Mouse (Mus musculus) megakaryocyte, embryonic 14.5 days (primary cell): ENCODE results near the gene Bpgm. TPM values are rescaled to one million over a fixed set of nuclear protein-coding genes. Genes with fewer than 3 reads are reported as not detected.

Source experiments
- H3K27me3 ChIP-seq: replicated peaks from 2 replicates; pipeline ENCODE3; 2012; ENCODE audit warnings: inconsistent platforms
- H3K36me3 ChIP-seq: replicated peaks from 2 replicates; pipeline ENCODE3; 2012; ENCODE audit warnings: low read length, inconsistent platforms, mixed read lengths
- H3K4me1 ChIP-seq: 2 replicates; pipeline ENCODE4 v1.6.1; 2012; ENCODE audit warnings: inconsistent platforms
- H3K4me3 ChIP-seq: replicated peaks from 2 replicates; pipeline ENCODE3; 2012; ENCODE audit warnings: moderate library complexity, mild to moderate bottlenecking, inconsistent platforms
- H3K9me3 ChIP-seq: 2 replicates; pipeline ENCODE4 v1.6.1; 2012; ENCODE audit warnings: inconsistent platforms
- FLI1 ChIP-seq: IDR thresholded peaks from 2 replicates; pipeline ENCODE4 v1.6.1; 2012; ENCODE audit warnings: low read length, inconsistent platforms, mixed read lengths
- GATA1 ChIP-seq: IDR thresholded peaks from 3 replicates; pipeline ENCODE4 v1.6.1; 2012; ENCODE audit warnings: mixed read lengths, low read length, inconsistent platforms, borderline replicate concordance
- polyA plus RNA-seq: library from polyadenylated mRNA; stranded (reverse); fragments of >175 nt; gene quantifications from 2 replicates; pipeline ENCODE4 v1.2.3, GENCODE M21; 2012; ENCODE audit warnings: low replicate concordance; ENCODE audit not compliant: insufficient read depth

Bpgm gene
- polyA plus RNA-seq, 1 experiment, result 2.8 TPM

DNA sequence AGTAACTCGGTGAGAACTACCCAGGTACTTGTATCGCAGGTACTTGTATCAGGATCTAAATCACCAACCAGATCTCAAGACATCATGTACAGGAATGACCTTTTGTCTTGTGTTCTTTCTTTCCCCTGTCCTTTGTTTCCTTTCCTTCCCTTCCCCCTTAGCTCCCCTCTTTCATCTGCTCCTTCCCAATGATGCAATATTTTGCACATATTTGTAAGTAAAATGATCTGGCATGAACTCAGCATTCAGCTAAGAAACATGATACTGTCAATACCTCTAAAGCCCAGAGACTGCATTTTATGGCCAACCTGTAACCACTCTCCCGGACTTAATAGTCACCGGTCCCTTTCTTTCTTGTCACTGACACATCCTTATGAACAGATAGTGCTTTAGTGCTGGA is 12.4 kb upstream of the Bpgm start:
- Histone ChIP-seq H3K36me3 (no peaks in the 10 kb centered on the region), H3K4me1 (no peaks in the 10 kb centered on the region), H3K27me3 (peaks cover 6% of the 10 kb centered on the region), H3K9me3 (no peaks in the 10 kb centered on the region), H3K4me3 (no peak overlapping the region)
- TF ChIP-seq FLI1 (no peak), GATA1 (no peak)

DNA sequence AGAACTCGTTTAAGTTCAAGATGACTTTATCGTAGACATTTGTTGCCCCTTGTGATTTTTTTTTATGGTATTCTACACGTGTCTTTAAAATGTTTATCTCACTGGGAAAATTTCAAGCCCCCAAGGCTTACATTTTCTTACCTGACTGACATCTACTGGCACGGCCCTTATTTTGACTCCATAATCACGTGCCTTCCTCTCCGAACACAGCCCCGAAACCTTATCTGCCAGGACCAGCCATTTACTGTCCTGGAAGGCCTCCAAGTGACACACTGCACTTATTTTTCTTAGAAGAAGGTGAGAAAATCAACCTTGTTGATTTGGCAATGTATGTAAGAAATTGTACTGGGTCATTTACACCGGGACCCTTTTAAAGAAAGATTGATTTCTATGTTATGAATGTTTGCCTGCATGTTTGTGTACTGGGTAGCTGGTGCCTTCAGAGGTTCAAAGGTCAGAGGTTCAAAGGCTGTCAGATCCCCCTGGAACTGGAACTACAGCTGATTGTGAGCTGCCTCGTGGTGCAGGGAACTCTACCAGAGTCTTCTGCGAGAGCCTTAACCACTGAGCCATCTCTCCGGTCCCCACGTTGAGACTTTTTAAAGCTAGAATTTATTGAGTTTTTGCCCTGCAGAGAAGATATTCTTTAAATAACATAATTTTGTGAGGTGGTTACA is 4.4 kb upstream of the Bpgm start:
- H3K4me3 ChIP-seq, result no peak overlapping the region
- peaks cover 5% of the 10 kb centered on the region for H3K27me3 ChIP-seq
- TF ChIP-seq FLI1, result no peak
- TF ChIP-seq GATA1, result no peak
- no peaks in the 10 kb centered on the region for H3K36me3 ChIP-seq
- no peaks in the 10 kb centered on the region for H3K9me3 ChIP-seq
- peaks cover 26% of the 10 kb centered on the region for H3K4me1 ChIP-seq

DNA sequence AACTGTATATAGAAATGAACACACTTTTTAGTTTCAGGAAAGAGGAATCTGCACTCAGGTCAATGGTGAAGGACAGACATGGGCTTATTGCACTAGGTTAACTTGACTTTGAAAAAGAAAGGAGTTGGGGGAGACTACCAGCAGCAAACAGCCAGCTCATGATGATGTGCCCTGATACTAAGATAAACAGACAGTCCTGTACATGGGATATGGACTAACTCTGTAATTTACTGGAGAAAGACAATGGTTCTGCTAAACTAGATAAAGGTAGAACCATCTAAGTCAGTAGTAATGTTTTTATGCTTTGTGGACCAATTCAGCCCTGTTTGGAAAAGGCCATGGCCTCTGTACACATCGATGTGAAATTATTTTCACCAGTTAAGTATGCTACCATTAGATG is 2.7 kb upstream of the Bpgm start:
- H3K9me3 ChIP-seq, result no peaks in the 10 kb centered on the region
- no peaks in the 10 kb centered on the region for H3K36me3 ChIP-seq
- no peak overlapping the region for H3K4me3 ChIP-seq
- H3K4me1 ChIP-seq, result peaks cover 40% of the 10 kb centered on the region
- TF ChIP-seq FLI1, result no peak
- TF ChIP-seq GATA1, result no peak
- H3K27me3 ChIP-seq, result peaks cover 2% of the 10 kb centered on the region

DNA sequence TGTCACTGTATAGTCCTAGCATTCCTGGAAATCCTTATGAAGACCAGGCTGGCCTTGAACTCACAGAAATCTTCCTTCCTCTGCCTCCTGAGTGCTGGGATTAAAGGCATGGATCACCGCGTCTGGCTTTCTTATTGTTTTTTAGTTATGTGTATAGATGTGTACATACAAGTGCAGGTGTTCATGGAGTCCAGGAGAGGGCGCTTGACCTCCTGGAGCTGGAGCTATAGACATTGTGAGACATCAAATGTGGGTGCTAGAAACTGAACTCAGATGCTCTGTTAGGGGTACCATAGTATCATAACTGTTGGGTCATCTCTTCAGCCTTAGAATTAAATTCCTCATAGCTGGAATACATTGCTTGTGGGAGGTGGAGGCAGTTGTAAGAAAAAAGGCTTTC is 2.0 kb upstream of the Bpgm start:
- Histone ChIP-seq H3K36me3 (no peaks in the 10 kb centered on the region), H3K4me1 (peaks cover 47% of the 10 kb centered on the region), H3K27me3 (peaks cover under 1% of the 10 kb centered on the region), H3K4me3 (no peak overlapping the region), H3K9me3 (no peaks in the 10 kb centered on the region)
- TF ChIP-seq GATA1, result no peak
- no peak for TF ChIP-seq FLI1

DNA sequence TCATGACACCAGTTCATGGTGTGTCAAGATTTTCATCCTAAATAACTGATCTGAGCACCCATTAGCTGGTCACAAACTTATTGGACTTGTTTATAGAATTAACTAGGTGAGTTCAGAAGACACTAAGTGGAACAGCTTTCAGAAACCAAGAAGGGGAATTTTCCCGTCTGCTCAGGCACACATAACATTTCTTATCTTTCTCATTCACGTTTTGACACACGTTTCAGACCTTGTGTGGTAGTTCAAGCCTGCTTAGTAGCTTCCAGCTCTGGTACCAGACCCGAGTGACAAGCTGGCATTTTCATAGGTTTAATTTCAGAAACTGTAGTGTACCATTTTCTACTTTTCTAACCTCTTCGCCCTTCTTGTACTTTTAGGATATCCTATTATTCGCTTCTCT is 616 bp upstream of the Bpgm start:
- Histone ChIP-seq H3K4me3 (peak overlapping the region; percentile 95), H3K27me3 (no peaks in the 10 kb centered on the region), H3K4me1 (peaks cover 61% of the 10 kb centered on the region), H3K36me3 (no peaks in the 10 kb centered on the region), H3K9me3 (no peaks in the 10 kb centered on the region)
- no peak for TF ChIP-seq GATA1
- no peak for TF ChIP-seq FLI1

DNA sequence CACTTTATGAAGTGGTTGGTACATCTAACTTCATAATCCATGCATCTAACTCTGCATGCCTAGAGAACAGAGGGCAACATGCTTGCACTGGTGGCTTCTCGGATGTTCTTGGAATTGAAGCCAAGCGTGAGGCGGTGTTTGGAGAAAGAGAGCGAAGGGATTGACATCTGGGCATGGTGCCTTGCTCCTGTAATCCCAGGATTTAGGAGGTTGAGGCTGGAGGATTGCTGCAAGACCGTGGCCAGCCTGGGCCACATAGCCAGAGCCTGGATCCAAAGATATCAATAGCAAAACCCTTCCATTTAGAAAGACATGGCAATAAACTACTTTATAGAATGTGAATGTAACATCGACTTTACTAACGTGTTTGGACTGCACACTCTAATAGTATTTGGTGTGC is 2.0 kb downstream of the Bpgm start:
- Histone ChIP-seq H3K36me3 (peaks cover 8% of the 10 kb centered on the region), H3K4me1 (peaks cover 74% of the 10 kb centered on the region), H3K27me3 (no peaks in the 10 kb centered on the region), H3K4me3 (no peak overlapping the region), H3K9me3 (no peaks in the 10 kb centered on the region)
- TF ChIP-seq FLI1 (no peak), GATA1 (no peak)

DNA sequence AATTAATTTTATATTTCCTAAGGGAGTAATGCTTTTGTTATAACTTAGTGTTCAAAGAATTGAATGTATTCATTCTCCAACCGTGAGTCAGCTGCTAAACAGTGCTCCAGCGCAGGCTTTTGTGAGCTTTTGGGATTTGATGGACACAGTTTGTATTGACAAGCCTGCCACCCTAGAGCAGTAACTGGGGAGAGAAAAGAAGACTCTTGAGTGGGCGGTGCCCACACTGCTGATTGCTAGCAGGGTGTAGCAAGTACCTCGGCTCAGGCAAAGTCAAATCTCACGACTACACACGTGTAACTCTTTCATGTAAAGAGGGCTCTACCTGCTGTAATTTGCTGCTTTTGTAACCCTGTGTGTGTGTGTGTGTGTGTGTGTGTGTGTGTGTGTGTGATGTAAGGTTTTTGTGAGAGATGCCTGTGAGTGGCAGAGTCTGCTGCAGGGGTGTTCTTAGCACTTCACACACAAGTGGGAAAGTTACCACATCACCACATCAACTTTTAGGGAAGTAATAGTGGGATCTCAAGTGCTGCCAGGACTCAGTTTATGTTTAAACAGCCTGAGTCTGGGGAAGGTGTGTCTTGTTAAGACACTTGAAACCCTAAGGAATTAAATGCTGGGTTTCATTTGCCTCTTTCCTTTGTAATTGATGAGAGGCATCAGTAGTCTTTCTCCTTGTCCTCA is 2.8 kb downstream of the Bpgm start:
- peaks cover 71% of the 10 kb centered on the region for H3K4me1 ChIP-seq
- no peaks in the 10 kb centered on the region for H3K27me3 ChIP-seq
- no peak for TF ChIP-seq FLI1
- TF ChIP-seq GATA1, result no peak
- H3K36me3 ChIP-seq, result peaks cover 9% of the 10 kb centered on the region
- H3K4me3 ChIP-seq, result no peak overlapping the region
- H3K9me3 ChIP-seq, result no peaks in the 10 kb centered on the region

DNA sequence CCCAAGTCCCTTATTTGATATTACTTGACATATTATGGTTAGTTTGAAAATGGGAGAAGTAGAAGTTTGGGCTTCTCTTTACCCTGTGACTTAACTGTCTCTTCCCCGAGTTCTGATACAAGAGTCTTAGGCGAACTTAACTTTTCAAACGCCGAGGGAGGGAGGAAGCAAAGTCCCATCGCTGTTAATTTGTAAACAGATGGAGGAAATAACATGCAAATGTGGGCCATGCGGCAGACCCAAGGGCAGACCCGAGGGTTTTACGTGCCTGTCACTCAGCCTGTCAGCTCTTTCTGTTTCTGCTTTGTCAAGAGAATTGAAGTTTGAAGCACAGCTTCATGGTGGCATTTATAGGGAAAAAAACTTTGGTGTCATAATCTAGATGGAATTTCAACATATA is 3.5 kb downstream of the Bpgm start:
- no peak overlapping the region for H3K4me3 ChIP-seq
- no peaks in the 10 kb centered on the region for H3K27me3 ChIP-seq
- H3K4me1 ChIP-seq, result peaks cover 78% of the 10 kb centered on the region
- TF ChIP-seq FLI1 (no peak), GATA1 (no peak)
- H3K36me3 ChIP-seq, result peaks cover 9% of the 10 kb centered on the region
- no peaks in the 10 kb centered on the region for H3K9me3 ChIP-seq

DNA sequence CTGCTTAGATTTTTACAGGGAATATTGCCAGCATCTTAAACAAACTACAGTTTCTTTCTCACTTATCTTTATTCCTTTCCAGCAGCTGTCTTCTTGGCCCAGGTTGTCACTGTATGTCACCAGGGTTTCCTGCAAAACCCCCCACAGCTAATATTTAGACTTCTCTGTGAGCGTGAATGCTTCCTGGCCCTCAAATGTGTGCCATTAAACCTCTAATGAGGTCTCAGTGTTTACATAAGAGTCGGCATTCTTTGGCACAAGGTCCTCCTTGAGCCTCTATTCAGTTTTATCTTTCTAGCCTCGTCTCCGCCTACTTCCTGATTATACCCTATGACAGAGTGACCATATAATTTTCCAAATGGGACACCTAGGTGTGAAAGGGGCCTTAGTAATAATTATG is 4.7 kb downstream of the Bpgm start:
- Histone ChIP-seq H3K4me3 (peak overlapping the region; percentile 46), H3K27me3 (no peaks in the 10 kb centered on the region), H3K36me3 (peaks cover 19% of the 10 kb centered on the region), H3K4me1 (peaks cover 80% of the 10 kb centered on the region), H3K9me3 (no peaks in the 10 kb centered on the region)
- no peak for TF ChIP-seq FLI1
- TF ChIP-seq GATA1, result no peak

DNA sequence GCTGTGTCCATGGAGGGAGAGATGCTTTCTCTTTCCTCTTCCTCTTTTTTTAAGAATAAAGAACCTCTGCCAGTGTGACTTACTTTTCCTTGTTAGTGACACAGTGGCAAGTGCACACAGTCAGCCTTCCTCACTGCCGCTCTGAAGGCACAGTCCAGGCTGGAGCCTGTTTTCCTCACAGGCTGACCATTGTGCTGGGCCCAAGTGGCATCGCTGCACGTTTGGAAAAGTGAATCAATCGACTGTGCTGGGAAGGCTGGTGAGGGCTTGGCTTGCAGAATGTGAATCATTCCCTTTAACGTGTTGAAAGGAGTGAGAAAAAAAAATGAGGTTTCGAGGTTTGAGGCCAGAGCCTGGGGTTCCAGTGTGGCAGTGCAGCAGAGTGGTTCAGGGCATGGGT is 5.3 kb downstream of the Bpgm start:
- TF ChIP-seq FLI1 (no peak), GATA1 (no peak)
- no peaks in the 10 kb centered on the region for H3K9me3 ChIP-seq
- peak overlapping the region; percentile 54 for H3K4me3 ChIP-seq
- H3K27me3 ChIP-seq, result no peaks in the 10 kb centered on the region
- peaks cover 19% of the 10 kb centered on the region for H3K36me3 ChIP-seq
- H3K4me1 ChIP-seq, result peaks cover 86% of the 10 kb centered on the region
